Mouse (Mus musculus): Measurements from ENCODE around the gene Pkd1. TPM values are rescaled to one million over a fixed set of nuclear protein-coding genes. Genes with fewer than 3 reads are reported as not detected.
A peak's percentile ranks its signal among the peaks of the same experiment; 100 is the strongest.

Gene Pkd1
- polyA plus RNA-seq (2012; rRNA removed), result 34.6 and 42.9 TPM in 2 replicates

DNA sequence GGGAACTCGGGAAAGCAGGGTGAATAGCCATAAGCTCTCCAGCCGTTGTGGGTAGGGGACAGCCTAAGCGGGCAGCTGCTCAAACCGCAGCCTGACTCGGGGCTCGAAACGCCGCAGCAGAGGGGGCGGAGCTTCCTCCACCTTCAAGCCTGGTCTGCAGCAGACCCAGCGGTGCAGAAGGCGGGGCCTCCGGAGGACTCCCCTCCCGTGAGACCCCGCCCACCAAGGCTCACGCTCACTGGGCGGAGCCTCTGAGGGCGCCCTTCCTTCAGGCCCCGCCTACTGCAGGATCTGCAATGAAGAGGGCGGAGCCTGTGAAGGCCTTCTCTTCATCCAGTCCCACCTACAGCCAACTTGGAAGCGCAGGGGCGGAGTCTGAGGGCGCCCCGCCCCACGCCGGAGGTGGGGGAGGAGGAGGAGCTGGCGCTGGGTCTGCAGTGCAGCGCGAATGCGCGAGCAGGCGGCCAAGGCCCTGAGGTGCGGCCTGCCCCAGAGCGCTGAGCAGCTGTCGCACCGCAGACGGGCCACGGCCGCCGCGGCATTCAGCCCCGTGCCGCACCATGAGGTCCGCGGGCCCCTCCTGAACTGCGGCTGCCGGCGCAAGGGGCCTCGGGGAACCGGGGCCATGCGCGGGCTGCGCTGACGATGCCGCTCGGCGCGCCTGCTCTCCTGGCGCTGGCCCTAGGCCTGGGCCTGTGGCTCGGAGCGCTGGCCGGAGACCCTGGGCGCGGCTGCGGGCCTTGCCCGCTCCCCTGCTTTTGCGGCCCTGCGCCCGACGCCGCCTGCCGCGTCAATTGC lies at the start of gene Pkd1:
Pkd1 (plus strand) TSS at position 217 of the 798 bp plus-strand sequence.
- WGBS, result under 1% methylated on average over 70 of the region's 72 CpGs
- no peaks in the 10 kb centered on the region for H3K36me3 ChIP-seq (ENCODE audit: control insufficient read depth, insufficient read depth, low read length)

DNA sequence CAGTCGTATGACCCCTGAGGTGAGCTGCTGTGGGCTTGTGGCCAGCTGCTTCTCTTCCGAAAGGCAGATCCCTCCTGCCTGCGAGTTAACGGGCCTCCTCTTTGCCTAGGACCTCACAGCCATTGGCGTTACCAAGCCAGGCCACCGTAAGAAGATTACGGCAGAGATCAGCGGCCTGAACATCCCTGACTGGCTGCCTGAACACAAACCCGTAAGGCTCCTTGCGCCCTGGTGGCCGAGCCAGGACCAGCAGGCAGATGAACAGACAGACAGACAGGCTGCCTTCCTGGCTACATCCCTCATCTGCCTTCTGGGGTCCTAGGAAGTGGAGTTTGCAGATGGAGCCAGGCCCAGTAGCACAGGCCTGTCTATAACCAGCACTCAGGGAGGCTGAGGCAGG lies 47.4 kb upstream of the Pkd1 start:
- 47% methylated on average over 11 of the region's 11 CpGs for WGBS
- no peak for TF ChIP-seq POLR2A (IDR thresholded peaks at IDR 0.05; ENCODE audit: low read depth, low read length)
- 0 out of 2 replicates have a peak, but pooled peaks have one; percentile 16 for TF ChIP-seq CTCF (conservative IDR thresholded peaks at IDR 0.05; ENCODE audit: insufficient read depth, insufficient read length, low read depth, low read length)
- H3K4me3 ChIP-seq (ENCODE audit: insufficient read depth, low read depth, low read length), result no peak overlapping the region
- no peak for DNase-seq
- no peaks in the 10 kb centered on the region for H3K27me3 ChIP-seq (replicated peaks; ENCODE audit: control insufficient read depth, insufficient read depth, low read length)
- no peaks in the 10 kb centered on the region for H3K36me3 ChIP-seq (ENCODE audit: control insufficient read depth, insufficient read depth, low read length)
- no peaks in the 10 kb centered on the region for H3K4me1 ChIP-seq (ENCODE audit: control insufficient read depth, insufficient read depth, low read length)
- no peak overlapping the region for H3K27ac ChIP-seq (ENCODE audit: insufficient read depth, low read depth, low read length)

More for the DNA sequence above, at the start of gene Pkd1:
- Histone ChIP-seq H3K4me1 (ENCODE audit: control insufficient read depth, insufficient read depth, low read length) (peaks cover 7% of the 10 kb centered on the region; the same call in 1 of the 2 replicates), H3K27ac (ENCODE audit: insufficient read depth, low read depth, low read length) (peak within 1 kb of the TSS; percentile 84), H3K4me3 (ENCODE audit: insufficient read depth, low read depth, low read length) (peak within 1 kb of the TSS; percentile 77), H3K27me3 (replicated peaks; ENCODE audit: control insufficient read depth, insufficient read depth, low read length) (no peaks in the 10 kb centered on the region)
- TF ChIP-seq POLR2A (IDR thresholded peaks at IDR 0.05; ENCODE audit: low read depth, low read length) (peak; percentile 90), CTCF (conservative IDR thresholded peaks at IDR 0.05; ENCODE audit: insufficient read depth, insufficient read length, low read depth, low read length) (no peak)
- DNase-seq, result peak; percentile 100

DNA sequence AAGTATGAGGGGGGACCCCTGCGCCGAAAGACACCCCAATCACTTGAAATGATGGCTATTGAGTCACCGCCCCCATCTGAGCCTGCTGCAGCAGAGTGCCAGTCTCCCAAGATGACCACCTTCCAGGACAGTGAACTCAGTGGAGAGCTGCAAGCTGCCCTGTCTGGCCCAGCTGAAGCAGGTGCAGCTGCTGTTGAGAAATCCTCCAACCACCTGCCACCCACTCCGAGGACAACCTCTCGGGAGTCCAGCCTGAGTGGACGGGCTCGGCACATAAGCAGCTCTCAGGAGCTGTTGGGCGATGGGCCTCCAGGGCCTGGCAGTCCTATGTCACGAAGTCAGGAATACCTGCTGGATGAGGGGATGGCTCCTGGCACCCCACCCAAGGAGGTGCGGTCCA lies 45.5 kb upstream of the Pkd1 start:
- no peak for DNase-seq
- H3K36me3 ChIP-seq (ENCODE audit: control insufficient read depth, insufficient read depth, low read length), result no peaks in the 10 kb centered on the region
- H3K27ac ChIP-seq (ENCODE audit: insufficient read depth, low read depth, low read length), result no peak overlapping the region
- WGBS, result 88% methylated on average over 10 of the region's 10 CpGs
- H3K4me3 ChIP-seq (ENCODE audit: insufficient read depth, low read depth, low read length), result no peak overlapping the region
- no peaks in the 10 kb centered on the region for H3K27me3 ChIP-seq (replicated peaks; ENCODE audit: control insufficient read depth, insufficient read depth, low read length)
- TF ChIP-seq CTCF (conservative IDR thresholded peaks at IDR 0.05; ENCODE audit: insufficient read depth, insufficient read length, low read depth, low read length), result no peak
- TF ChIP-seq POLR2A (IDR thresholded peaks at IDR 0.05; ENCODE audit: low read depth, low read length), result no peak
- no peaks in the 10 kb centered on the region for H3K4me1 ChIP-seq (ENCODE audit: control insufficient read depth, insufficient read depth, low read length)

DNA sequence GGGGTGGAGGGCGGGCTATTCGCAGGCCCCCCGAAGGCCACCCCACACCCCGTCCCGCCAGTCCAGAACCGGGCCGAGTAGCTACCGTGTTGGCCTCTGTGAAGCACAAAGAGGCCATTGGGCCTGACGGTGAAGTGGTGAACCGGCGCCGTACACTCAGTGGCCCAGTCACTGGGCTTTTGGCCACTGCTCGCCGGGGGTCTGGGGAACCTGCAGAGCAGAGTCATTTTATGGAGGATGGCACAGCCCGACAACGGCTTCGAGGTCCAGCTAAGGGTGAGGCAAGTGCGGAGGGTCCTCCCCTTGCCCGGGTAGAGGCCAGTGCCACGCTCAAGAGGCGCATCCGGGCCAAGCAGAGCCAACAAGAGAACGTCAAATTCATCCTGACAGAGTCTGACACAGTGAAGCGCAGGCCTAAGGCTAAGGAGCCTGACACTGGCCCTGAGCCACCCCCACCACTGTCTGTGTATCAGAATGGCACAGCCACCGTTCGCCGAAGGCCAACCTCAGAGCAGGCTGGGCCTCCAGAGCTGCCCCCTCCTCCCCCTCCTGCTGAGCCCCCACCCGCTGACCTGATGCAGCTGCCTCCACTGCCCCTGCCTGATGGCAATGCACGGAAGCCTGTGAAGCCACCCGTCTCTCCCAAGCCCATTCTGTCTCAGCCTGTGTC lies 44.2 kb upstream of the Pkd1 start:
- H3K27me3 ChIP-seq (replicated peaks; ENCODE audit: control insufficient read depth, insufficient read depth, low read length), result no peaks in the 10 kb centered on the region
- TF ChIP-seq CTCF (conservative IDR thresholded peaks at IDR 0.05; ENCODE audit: insufficient read depth, insufficient read length, low read depth, low read length), result no peak
- TF ChIP-seq POLR2A (IDR thresholded peaks at IDR 0.05; ENCODE audit: low read depth, low read length), result no peak
- DNase-seq, result no peak
- H3K27ac ChIP-seq (ENCODE audit: insufficient read depth, low read depth, low read length), result no peak overlapping the region
- no peaks in the 10 kb centered on the region for H3K36me3 ChIP-seq (ENCODE audit: control insufficient read depth, insufficient read depth, low read length)
- 95% methylated on average over 30 of the region's 30 CpGs for WGBS
- H3K4me1 ChIP-seq (ENCODE audit: control insufficient read depth, insufficient read depth, low read length), result no peaks in the 10 kb centered on the region
- no peak overlapping the region for H3K4me3 ChIP-seq (ENCODE audit: insufficient read depth, low read depth, low read length)

DNA sequence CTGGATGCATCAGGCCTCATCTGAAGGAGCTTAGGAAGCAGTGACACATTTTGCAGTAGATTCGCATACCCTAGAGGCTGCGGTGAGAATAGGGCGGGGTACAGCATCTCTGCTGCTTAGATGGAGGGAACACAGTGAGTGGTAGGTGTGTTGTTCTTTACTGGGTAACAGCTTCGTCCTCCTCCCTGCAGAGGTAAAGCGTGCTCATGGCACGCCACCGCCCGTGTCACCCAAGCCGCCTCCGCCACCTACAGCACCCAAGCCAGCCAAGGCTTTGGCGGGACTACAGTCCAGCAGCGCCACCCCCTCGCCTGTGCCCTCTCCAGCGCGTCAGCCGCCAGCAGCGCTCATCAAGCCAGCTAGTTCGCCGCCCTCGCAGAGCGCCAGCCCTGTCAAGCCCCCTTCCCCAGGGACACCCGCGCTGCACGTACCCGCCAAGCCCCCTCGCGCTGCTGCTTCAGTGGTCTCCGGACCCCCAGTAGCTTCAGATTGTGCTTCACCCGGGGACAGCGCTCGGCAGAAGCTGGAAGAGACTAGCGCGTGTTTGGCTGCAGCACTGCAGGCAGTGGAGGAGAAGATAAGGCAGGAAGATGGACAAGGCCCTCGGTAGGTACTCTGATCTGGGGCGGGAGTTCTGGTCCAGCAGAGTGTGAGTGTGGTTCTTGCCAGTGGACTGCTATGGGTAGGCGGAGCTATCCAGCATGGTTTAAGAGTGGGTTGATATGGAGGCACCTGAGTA lies 43.1 kb upstream of the Pkd1 start:
- TF ChIP-seq CTCF (conservative IDR thresholded peaks at IDR 0.05; ENCODE audit: insufficient read depth, insufficient read length, low read depth, low read length) (no peak), POLR2A (IDR thresholded peaks at IDR 0.05; ENCODE audit: low read depth, low read length) (no peak)
- H3K36me3 ChIP-seq (ENCODE audit: control insufficient read depth, insufficient read depth, low read length), result no peaks in the 10 kb centered on the region
- no peak for DNase-seq
- 41% methylated on average over 36 of the region's 36 CpGs for WGBS
- no peaks in the 10 kb centered on the region for H3K27me3 ChIP-seq (replicated peaks; ENCODE audit: control insufficient read depth, insufficient read depth, low read length)
- no peak overlapping the region for H3K4me3 ChIP-seq (ENCODE audit: insufficient read depth, low read depth, low read length)
- no peak overlapping the region for H3K27ac ChIP-seq (ENCODE audit: insufficient read depth, low read depth, low read length)
- no peaks in the 10 kb centered on the region for H3K4me1 ChIP-seq (ENCODE audit: control insufficient read depth, insufficient read depth, low read length)

DNA sequence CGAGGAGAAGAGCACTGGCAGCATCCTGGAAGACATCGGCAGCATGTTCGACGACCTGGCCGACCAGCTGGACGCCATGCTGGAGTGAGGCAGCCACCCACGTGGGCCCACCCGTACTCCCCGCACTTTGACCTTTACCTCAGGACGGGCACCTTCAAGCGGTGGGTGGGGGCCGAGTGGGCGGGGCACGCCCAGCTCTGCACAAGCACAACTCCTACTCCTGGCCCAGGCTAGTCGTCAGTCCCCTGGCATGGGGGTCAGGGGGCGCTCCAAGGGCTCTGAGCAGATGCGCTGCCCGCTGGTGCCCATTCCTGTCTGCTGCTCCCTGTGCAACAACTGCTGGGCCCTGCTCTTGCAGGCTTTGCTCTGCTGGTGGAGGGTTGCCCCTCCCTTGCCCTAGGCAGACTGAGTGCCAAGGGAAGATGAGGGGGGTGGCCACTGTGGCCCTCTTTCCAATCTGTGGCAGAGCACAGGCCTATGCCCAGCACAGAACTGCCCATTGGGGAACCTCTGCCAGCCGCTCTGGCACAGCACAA lies 42.4 kb upstream of the Pkd1 start:
- Histone ChIP-seq H3K4me1 (ENCODE audit: control insufficient read depth, insufficient read depth, low read length) (no peaks in the 10 kb centered on the region), H3K4me3 (ENCODE audit: insufficient read depth, low read depth, low read length) (no peak overlapping the region), H3K27me3 (replicated peaks; ENCODE audit: control insufficient read depth, insufficient read depth, low read length) (no peaks in the 10 kb centered on the region), H3K27ac (ENCODE audit: insufficient read depth, low read depth, low read length) (no peak overlapping the region), H3K36me3 (ENCODE audit: control insufficient read depth, insufficient read depth, low read length) (no peaks in the 10 kb centered on the region)
- WGBS, result 41% methylated on average over 19 of the region's 19 CpGs
- TF ChIP-seq CTCF (conservative IDR thresholded peaks at IDR 0.05; ENCODE audit: insufficient read depth, insufficient read length, low read depth, low read length) (no peak), POLR2A (IDR thresholded peaks at IDR 0.05; ENCODE audit: low read depth, low read length) (no peak)
- DNase-seq, result peak; percentile 24

Data from kidney, adult 2 months (tissue).